Mouse (Mus musculus) frontal cortex, adult (tissue): ENCODE results near the gene Ppox.
"Not testable (repeated sequence)": the region's sequence is repeated elsewhere in the genome, so short reads cannot be mapped to it uniquely, and the experiment has no call there.

Experiments used
- ATAC-seq: cut with Nextera tagmentation; 2 replicates; pipeline ENCODE4 v1.9.2; 2017; ENCODE audit warnings: mild to moderate bottlenecking, moderate library complexity, mixed read lengths; ENCODE audit not compliant: low TSS enrichment

The Ppox gene

DNA sequence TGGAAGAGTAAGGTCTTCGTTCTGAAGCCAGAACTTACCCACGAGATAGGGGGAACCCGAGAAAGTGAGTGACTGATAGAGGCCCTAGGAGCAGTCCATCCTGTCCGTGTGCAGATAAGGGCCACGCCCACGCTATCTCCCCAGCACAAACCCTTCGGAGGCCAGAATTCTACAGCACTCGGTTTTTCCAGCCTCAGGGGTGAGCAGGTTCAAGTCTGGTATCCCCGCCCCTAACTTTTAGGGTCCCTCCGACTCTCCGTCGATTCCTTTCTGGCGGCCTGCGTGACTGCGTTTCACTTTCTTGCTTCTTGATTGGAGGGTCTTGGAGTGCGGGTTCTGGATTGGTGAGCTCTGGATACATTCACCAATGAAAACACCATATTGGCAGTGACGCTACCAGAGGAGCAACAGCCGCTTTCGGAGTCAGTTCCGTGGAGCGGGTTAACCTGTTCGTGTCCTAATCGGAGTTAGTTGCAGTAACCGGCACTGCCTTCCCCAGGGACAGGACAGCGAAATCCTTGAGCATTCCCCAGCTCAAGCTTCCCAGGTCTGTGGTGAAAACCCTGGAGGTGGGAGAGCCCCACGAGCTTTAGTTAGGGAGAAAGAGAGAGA, at the start of gene Ppox:
Gene Ppox, minus strand, starts transcription at position 271 of the 612 bp plus-strand sequence.
- peak; percentile 93 for ATAC-seq

DNA sequence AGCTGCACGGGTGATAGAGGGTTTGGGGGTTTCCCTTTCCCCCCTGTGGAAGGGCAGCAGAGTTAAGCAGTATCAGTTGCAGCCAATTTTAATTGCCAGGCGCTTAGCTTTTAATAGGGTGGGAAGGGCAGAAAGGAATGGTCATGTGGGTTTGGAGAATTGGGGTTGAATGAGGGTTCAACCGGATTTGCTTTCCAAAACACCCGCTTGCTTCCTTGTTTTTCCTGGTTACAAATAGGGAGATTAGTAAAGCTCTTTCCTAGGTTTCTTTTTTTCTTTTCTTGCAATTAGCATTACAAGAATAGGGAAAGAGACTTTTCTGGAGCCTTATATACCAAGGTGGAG, 49.2 kb upstream of the Ppox start:
- no peak for ATAC-seq

DNA sequence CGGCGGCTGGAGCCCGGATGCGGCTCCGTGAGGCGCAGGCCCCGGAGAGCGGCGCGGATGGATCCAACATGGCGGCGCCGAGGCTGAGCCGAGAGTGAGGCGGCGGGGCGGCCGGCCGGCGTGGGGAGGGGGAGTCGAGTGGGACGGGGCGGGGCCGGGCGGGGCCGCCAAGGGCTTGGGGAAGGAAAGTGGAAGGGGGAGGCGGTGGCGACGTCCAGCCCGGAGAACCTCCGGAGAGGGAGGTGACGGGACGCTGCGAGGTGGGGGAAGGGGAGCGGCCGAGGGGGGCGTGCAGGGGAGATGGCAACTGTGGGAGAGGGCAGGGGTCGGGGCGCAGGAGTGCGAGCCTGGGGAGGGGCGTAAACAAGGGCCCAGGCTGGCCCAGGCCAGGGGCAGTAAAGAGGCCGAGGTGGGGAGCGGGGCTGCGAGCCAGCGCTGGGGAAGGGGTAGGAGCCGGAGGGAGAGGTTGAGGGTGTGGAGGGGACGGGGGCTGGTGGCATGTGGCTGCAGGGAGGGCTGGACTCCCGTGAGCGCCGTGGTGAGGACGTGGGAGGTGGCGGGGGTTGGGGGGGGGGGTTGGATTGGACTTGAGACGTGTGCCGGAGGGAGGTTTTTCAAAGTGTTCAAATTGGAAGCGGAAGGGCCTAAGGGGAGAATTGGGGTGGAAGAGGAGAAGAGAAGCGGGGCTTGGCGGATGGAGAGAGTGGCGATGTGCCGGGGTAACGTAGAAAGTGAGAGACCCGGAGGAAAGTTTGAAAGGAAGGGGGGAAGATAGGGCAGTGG, 48.6 kb upstream of the Ppox start:
- peak; percentile 45 for ATAC-seq

DNA sequence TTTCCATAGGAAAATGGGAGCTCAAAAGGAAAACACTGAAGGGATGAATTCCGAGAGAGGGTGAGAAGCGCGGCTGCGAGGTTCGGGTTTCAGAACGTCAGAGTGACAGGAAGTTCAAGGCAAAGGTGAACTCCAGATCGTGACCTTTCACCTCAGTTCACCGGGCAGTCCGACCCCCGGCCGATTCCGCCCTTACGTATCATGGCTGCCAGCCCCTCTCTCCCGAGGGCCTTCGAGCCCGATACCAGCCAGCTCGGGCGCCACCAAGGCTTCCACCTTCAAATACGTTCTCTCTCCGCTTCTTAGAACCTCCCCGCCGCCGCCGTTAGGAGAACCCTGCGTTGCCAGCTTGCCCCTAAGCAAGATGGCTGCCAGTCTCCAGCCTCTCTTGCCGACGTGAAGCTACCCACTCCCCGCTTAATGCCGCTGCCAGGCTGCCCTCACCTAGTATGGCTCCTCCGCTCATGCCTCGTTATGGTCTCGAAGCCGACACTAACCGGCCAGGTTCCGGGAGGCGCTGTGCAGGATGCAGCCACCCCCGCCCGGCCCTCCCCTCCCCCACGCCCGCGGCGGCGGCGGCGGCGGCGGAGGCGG, 48.0 kb upstream of the Ppox start, which contains the start of gene Dedd:
Gene Dedd, plus strand, starts transcription at position 307 of the 594 bp plus-strand sequence.
- ATAC-seq, result peak; percentile 90

DNA sequence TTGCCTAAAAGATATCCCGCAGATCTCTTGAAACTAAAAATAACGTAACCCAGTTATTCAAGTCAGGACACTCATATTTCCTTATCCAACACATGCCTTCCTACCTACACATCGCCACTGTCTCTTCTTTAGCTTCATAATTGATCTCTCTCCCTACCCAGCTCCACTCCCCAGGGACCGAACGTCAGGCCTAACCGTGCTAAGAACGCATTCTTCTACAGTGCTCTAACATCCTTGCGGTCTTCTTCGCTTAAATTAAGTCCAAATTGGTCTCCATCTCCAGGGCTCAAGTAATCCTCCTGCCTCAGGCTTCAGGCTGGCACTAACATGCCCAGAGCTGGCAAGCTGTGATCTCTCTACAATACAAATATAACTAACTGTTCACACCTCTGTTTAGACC, 47.3 kb upstream of the Ppox start:
- no peak for ATAC-seq

DNA sequence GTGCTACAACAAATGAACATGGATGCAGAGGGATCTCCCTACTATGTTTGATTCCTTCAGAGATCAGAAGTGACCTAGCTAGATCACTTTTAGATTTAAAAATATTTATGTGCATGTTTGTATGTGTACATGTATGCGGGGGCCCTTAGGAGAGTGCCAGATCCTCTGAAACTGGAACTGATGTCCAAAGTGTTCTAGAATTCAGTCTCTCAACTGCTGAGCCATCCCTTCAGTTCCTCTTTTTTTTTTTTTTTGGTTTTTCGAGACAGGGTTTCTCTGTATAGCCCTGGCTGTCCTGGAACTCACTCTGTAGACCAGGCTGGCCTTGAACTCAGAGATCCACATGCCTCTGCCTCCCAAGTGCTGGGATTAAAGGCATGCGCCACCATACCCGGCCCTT, 45.6 kb upstream of the Ppox start:
- ATAC-seq, result not testable (repeated sequence)

DNA sequence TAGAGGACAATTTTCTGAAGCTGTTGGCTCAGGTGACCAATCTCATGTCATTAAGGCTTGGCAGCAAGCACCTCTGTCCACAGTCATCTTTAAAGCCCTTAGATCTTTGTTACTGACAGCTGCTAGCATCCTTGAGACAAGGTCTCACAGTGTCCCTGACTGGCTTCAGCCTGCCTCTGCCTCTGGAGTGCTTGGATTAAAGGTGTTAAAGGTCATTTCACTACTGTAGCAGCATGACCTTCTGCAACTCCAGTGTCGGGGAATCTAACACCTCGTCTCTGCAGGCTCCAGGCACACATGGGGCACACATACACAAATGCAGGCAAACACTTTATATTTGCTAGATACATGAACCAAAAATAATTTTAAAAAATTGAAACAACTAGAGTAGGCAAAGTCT, 44.6 kb upstream of the Ppox start:
- no peak for ATAC-seq

DNA sequence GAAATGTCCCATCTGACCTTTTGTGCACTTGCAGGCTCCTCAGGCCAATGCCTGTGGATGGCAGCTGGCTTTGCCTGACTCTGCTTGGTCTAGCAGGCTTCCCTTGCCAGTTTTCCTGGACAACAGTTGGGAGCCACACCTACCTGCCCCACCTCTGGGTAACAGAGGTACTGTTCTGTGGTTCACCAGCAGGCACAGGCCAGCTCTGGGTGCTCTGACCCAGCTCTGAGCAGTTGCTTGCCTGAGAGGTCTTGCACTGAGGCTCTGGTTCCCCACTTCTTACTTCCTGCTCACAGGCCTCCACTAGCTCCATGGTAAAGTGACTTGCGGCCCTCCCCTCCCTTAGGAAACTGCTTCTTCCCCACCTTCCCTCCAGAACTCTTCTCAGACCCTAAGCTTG, 41.0 kb upstream of the Ppox start:
- ATAC-seq, result no peak

DNA sequence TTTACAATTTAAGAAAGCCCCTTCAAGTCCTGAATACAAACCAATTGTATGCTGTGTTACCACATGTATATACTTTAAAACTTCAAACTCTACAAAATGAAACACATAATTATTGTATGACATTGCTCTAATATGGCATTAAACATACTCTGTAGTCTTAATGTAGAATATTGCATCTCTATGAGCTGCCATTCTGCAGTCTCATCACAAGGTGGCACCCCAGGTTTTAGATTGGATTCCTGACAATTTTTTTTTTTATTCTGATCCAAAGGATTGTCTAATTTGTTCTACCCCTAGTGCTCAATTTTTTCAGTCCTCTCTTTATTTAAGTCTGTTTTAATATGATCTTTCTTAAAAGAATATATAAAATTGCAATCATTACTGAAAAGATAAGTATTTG, 40.4 kb upstream of the Ppox start:
- no peak for ATAC-seq

DNA sequence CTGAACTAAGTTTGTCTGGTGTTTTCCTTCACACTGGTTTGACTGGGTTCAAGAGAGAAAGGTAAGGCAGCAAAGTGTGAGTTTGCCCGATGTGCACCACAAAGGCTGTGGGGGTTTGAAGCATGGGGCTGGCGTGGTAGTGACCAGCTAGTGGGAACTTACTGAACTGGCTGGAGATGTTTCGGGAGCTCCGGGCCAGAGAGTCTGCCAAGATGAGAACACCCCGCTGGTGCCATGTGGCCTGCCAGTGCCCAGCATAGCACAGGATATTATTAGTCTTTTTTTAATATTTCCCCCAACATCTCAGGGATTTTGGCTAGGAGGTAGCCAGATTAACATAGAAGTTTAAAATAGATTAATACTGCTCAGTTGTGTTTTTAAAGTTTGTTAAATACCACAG, 39.2 kb upstream of the Ppox start:
- ATAC-seq, result no peak

DNA sequence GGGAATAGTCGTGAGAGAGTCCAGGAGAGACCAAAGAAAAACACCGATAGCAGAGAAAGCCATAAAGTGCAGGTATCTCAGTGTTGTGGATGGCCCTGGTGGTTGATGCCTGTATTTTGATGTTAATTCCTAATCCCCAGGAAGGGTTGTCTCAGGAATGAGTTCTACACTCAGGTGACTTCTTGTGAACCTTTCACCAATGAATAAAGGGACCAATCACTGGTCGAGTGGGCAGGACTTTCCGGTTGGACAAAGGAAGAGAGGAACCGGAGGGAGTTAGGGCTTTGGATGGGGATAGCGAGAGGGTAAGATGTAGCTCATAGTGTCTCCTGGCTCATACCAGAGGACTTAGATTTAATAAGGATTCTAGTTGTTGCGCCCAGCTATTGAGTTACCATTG, 38.8 kb upstream of the Ppox start:
- ATAC-seq, result no peak

DNA sequence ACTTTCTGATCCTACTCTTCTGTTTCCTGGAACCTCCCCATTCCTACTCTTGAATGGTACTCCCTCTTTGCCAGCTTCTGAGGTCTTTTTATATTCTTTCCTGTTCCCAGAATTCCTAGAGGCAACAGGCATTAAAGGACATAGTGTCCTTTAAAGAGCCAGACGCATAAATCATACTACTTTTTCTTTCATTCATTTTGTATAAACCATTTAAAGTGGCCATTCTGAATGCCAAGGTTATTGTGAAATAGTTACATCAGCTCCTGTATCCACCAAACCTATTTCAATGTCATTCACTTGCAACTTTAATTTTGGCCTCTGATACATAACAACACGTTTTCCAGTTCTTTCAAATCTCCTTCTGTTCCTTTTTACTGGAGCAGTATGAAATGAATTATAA, 28.3 kb upstream of the Ppox start:
- ATAC-seq, result no peak

DNA sequence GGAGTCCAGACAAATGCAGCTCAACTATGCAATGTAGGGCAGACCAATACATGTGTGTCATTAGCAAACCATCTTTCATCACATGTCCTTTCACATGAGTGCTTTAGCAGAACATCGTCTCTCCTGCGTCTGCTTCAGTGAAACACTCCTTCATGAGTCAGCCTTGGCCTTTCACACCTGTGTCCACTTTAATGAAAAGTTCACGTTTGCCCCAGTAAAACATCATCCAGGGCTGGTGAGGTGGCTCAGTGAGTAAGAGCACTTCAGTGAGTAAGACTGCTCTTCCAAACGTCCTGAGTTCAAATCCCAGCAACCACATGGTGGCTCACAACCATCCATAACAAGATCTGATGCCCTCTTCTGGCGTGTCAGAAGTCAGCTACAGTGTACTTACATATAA, 25.2 kb upstream of the Ppox start:
- not testable (repeated sequence) for ATAC-seq

DNA sequence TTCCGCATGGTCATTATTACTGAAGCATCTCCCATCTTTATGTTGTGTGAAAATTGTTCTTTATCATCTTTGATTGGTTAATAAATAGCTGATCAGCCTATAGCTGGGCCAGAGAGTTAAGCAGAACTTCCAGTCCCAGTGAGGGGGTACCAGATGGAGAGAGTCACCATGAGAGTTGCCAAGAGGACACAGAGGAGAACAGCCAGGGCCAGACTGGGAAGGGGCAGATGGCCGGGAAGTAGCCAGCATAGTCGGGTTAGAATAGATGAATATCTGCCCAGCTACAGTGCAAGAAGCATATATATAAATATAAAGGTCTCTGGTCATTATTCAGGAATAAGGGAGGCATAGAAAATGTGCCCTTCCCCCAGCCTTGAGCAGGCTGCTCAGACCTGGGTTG, 17.2 kb upstream of the Ppox start:
- no peak for ATAC-seq

DNA sequence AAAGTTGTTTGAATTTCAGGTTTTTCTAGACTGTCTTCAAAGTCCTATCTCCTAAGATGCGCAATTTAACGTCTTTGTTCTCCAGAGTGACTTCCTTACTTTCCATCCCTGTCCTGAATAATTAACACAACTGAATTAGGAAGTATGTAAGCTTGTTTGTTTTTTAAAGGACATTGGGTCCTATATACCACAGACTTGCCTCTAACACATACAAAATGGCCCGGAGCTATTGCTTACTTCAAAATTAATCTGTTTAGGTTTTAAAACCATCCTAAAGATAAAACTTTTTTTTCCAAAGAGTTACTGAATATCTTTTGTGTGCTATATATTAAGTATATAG, 14.0 kb upstream of the Ppox start:
- 0 out of 2 replicates have a peak, but pooled peaks have one; percentile 6 for ATAC-seq

DNA sequence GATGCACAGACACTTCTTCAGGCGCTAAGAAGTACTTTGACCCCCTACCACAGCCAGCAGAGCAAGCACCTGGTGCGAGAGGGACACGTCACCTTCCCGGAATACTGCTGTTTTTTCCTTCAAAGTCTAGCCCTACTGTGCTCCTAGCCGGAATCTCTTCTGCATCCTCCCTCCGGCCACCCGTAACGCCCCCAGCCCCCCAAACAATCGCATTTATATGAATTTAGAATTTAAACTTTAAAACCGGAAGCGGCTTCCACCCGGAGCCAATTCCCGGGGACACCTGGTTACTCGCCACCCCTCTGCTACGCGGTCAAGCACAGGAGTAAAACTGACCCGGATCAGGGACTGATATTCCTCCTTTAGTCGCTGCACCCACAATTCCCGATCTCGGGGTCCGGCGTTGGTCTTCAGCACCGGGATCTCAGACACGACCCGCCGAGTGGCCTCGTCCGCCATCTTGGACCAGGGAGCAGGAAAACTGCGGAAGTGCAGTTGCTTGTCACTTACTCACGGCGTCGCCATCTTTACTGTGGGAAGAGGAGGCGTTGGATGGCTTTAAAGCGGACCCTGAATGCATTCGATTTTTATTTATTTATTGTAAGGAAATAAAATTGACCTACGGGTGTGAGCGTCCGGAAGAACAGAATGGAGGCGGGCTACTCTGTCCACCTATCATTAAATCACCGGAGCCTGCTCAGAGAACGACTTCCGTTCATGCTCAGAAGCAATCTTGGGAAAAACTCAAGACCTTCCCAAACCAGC, 13.5 kb upstream of the Ppox start, which contains the start of gene Ufc1:
Gene Ufc1, minus strand, starts transcription at position 727 of the 765 bp plus-strand sequence.
- peak; percentile 84 for ATAC-seq

DNA sequence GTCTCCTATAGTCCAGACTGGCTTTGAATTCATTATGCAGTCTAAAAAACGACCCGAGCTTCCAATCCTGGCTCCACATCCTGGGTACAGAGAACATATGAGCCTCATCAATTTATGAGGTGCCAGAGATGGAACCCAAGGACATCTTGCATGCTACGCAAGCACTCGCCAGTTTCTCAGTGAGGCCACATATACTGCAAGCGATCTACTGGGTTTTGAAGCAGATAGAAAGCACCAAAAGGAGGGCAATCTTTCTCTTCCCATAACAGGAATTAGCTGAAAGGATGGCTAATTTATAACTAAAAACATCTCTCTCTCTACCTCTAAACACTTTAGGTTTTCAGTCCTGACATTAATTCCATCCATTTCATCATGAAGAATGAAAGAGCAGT, 12.9 kb upstream of the Ppox start:
- peak; percentile 24; the same call in 1 of the 2 replicates for ATAC-seq

DNA sequence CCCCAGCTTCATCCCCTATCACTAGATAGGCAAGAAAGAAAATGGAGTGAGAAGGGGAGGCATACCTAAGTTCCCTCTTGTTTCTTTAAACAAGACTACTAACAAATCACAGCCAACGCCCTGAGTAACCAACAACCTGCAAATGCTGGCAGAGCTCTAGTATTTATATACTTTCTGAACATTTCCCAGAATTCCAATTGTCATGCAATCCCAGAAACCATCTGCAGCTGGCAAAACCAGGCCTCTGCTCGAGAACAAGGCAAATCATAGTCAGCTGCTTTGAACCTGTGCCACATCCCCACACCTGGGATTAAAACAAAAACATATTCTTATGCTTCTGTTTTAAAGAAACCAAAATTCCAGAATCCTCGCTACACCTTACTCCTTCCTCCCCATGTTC, 12.4 kb upstream of the Ppox start:
- ATAC-seq, result no peak

DNA sequence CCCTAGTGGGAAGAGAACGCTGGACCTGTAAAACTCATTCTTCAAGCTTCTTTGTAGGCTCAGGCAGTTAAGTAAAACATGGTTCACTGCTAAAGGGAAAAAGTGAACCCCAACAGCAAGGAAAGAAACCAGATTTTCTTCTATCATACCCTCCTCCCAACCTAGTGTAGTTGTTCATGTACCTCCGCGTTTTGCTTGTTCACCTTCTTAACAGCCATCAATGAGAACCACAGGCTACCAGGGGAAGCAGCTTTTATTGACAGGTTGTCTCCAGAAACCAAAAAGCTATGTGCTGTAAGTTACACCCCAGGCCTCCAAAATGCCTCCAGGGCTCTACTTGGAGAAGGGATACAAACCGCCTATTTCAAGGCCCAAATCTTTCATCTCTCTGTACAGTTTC, 7.3 kb upstream of the Ppox start:
- ATAC-seq, result no peak

DNA sequence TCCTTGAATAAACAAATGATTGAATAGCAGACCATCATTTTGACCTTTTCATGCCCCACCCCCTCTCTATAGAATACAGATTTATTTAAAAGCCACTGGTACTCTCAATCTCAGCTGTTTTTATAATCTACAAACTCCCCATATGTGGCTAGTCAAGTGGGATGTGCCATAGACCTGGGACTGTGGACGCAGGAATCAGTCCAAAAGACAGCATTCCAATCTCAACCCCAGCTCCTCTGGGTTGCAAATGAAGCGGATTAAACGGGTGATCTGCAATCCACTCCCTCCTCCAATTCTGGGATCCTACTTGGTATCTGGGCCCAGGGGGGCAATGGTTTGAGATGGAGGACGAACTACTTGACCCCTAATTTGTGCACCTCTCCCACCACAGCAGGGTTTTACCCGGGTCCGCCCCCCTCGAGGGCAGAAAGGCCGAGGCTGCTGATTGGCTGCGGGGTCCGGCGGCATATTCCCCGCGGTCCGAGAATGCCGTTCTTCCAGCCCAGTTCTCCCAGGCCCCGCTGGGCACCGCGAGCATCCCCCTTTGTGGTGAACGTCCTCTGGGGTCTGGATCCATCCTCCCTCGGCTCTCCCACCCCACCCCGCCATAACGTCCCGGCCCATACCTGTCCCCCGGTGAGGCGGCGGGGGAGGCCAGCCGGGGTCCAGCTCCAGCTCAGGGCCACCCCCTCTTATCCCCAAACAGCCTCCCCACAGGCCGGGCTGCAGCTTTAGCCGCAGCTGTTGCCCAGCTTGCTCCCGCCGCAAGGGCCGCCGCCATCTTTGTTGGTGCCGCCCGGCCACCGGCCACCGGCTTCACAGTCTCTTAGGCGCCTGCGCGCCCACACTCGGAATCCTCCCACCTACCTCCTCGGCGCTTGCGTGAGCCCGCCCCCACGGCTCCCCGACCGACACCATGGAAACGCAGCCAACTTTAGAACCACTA, 6.4 kb upstream of the Ppox start, which contains the start of gene Usp21:
Gene Usp21, minus strand, starts transcription at position 856 of the 946 bp plus-strand sequence.
- ATAC-seq, result peak; percentile 90

DNA sequence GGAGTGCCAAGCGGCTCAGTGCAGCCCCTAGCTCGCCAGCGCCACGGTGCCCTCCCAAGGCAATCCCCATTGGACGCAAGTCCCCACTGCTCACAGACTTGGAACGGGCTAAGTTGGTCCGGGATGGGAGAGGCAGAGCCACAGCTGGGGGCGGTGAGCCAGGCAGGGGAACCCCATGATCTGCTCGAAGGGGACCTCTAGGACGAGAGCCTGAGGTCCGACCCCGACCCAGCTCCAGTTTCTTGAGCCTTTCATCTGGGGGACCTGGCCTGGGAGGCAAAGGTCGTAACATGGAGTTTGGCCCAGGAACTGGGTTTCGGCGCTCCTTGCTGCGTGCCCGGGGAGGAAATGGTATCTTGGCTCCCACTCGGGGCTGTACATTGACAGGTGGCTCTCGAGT, 5.5 kb upstream of the Ppox start:
- ATAC-seq, result no peak
